Mouse (Mus musculus) brown adipose tissue, adult 24 weeks (tissue): Measurements from ENCODE around the gene Phox2b. TPM values are rescaled to one million over a fixed set of nuclear protein-coding genes. Genes with fewer than 3 reads are reported as not detected.

ENCODE experiments used
- H3K27ac ChIP-seq: fragments of 200-500 bp; replicated peaks from 2 replicates; pipeline ENCODE4 v1.5.1; 2012; ENCODE audit warnings: low read depth, mild to moderate bottlenecking, low read length
- H3K4me1 ChIP-seq: fragments of 200-500 bp; 2 replicates; pipeline ENCODE4 v1.6.1; 2012; ENCODE audit warnings: low read length, mixed read lengths; ENCODE audit not compliant: control insufficient read depth, insufficient read depth, insufficient read length
- H3K4me3 ChIP-seq: fragments of 200-500 bp; 2 replicates; pipeline ENCODE4 v1.5.1; 2012; ENCODE audit warnings: low read depth, mild to moderate bottlenecking, low read length, moderate library complexity; ENCODE audit not compliant: insufficient read depth
- polyA plus RNA-seq: library from polyadenylated mRNA; stranded (reverse); fragments of >200 nt; gene quantifications from 2 replicates; pipeline ENCODE4 v1.2.4, GENCODE M21; 2012; ENCODE audit not compliant: missing spikeins, insufficient read depth, insufficient read length

Phox2b gene
- polyA plus RNA-seq, 1 experiment: not detected

GRCm38 (mm10) chr5:67097106-67098050, 1.7 kb downstream of the Phox2b start:
- H3K4me1 ChIP-seq: no peaks in the 10 kb centered on the region
- no peak overlapping the region for H3K27ac ChIP-seq
- H3K4me3 ChIP-seq: no peak overlapping the region

- peak overlapping the region; percentile 26 for H3K4me3 ChIP-seq
- no peaks in the 10 kb centered on the region for H3K4me1 ChIP-seq
- no peak overlapping the region for H3K27ac ChIP-seq
Observed at GRCm38 (mm10) chr5:67096378-67096771, 2.7 kb downstream of the Phox2b start.

- H3K4me1 ChIP-seq: no peaks in the 10 kb centered on the region
- no peak overlapping the region for H3K27ac ChIP-seq
- H3K4me3 ChIP-seq: peak overlapping the region; percentile 26; the same call in 1 of the 2 replicates
Observed at GRCm38 (mm10) chr5:67095651-67096377, 3.3 kb downstream of the Phox2b start.

- Histone ChIP-seq H3K4me3 (no peak overlapping the region), H3K4me1 (no peaks in the 10 kb centered on the region), H3K27ac (no peak overlapping the region)
Observed at GRCm38 (mm10) chr5:67095153-67095552, 3.9 kb downstream of the Phox2b start.

GRCm38 (mm10) chr5:67093991-67094390, 5.1 kb downstream of the Phox2b start:
- H3K4me1 ChIP-seq: no peaks in the 10 kb centered on the region
- no peak overlapping the region for H3K27ac ChIP-seq
- H3K4me3 ChIP-seq: no peak overlapping the region

- H3K4me3 ChIP-seq: no peak overlapping the region
- H3K4me1 ChIP-seq: no peaks in the 10 kb centered on the region
- H3K27ac ChIP-seq: no peak overlapping the region
Observed at GRCm38 (mm10) chr5:67091766-67092165, 7.3 kb downstream of the Phox2b start.

GRCm38 (mm10) chr5:67090856-67091255, 8.2 kb downstream of the Phox2b start:
- Histone ChIP-seq H3K4me1 (no peaks in the 10 kb centered on the region), H3K4me3 (no peak overlapping the region), H3K27ac (no peak overlapping the region)

GRCm38 (mm10) chr5:67083117-67083516, 16.0 kb downstream of the Phox2b start:
- no peak overlapping the region for H3K27ac ChIP-seq
- H3K4me1 ChIP-seq: no peaks in the 10 kb centered on the region
- no peak overlapping the region for H3K4me3 ChIP-seq

GRCm38 (mm10) chr5:67063596-67063995, 35.5 kb downstream of the Phox2b start:
- H3K4me3 ChIP-seq: no peak overlapping the region
- no peak overlapping the region for H3K27ac ChIP-seq
- H3K4me1 ChIP-seq: no peaks in the 10 kb centered on the region

- H3K4me1 ChIP-seq: no peaks in the 10 kb centered on the region
- H3K27ac ChIP-seq: no peak overlapping the region
- no peak overlapping the region for H3K4me3 ChIP-seq
Observed at GRCm38 (mm10) chr5:67060519-67060918, 38.6 kb downstream of the Phox2b start.

- Histone ChIP-seq H3K4me3 (no peak overlapping the region), H3K27ac (no peak overlapping the region), H3K4me1 (no peaks in the 10 kb centered on the region)
Observed at GRCm38 (mm10) chr5:67057803-67058202, 41.3 kb downstream of the Phox2b start.

GRCm38 (mm10) chr5:67048003-67048402, 51.1 kb downstream of the Phox2b start:
- Histone ChIP-seq H3K27ac (no peak overlapping the region), H3K4me3 (no peak overlapping the region), H3K4me1 (no peaks in the 10 kb centered on the region)

Other genes starting within 250 kb of the Phox2b start
- gene Tmem33, start 161.3 kb upstream of the Phox2b start, polyA plus RNA-seq: 78.0 and 88.7 TPM in 2 replicates
- gene Slc30a9, start 207.7 kb upstream of the Phox2b start, polyA plus RNA-seq: 91.5 and 138 TPM in 2 replicates